Mouse (Mus musculus): Measurements from ENCODE around the gene Zbtb24.
"Not testable (repeated sequence)": the region's sequence is repeated elsewhere in the genome, so short reads cannot be mapped to it uniquely, and the experiment has no call there.

Gene Zbtb24

DNA sequence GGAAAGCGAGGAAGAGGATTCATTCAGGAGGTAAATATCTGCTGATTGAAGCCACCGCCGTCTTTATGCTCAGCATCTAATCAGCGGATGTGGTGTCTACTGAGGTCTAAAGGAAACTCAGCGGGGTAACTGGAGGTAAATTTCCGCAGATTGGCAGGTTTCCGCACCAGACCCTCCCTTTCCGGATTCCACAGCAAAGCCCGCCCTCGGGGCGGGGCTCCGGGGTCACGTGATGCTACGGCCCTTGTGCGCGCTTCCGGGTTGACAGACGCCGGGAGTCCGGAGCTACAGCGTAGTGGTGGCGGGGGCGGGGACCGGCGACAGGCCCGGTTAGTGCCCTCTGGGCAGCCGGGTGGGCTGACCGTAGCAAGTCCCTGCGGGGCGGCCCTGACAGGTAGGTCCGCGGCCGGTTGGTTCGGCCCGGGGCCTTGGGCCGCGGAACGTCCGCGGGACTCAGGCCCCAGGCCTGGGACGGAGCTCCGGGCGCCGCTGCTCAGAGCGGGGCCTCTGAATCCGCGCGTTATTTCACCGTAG is at the start of gene Zbtb24:
Zbtb24 (plus strand) TSS at position 247 of the 534 bp plus-strand sequence.
- DNase-seq (ENCODE audit: low read depth in 1 of 2, low spot score in 2 of 2), result peak; percentile 83 to 92

DNA sequence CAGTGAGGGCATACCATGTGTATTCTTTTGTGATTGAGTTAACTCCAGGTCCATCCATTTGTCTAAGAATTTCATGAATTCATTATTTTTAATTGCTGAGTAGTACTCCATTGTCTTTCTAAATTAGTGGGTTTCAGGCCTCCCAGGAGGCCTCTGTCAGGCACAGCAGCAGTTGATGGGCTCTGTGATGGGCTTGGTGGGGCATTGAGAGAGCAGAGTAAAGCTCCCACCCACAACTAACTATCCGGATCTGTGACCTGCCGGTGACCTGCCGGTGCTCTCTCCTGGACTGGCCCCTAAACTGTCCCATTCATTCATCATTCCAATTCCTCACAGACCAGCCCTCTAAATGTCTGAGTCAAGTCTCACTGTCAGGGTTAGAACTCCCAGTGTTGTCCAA is 49.1 kb upstream of the Zbtb24 start:
- no peak for DNase-seq (ENCODE audit: low read depth in 1 of 2, low spot score in 2 of 2)

DNA sequence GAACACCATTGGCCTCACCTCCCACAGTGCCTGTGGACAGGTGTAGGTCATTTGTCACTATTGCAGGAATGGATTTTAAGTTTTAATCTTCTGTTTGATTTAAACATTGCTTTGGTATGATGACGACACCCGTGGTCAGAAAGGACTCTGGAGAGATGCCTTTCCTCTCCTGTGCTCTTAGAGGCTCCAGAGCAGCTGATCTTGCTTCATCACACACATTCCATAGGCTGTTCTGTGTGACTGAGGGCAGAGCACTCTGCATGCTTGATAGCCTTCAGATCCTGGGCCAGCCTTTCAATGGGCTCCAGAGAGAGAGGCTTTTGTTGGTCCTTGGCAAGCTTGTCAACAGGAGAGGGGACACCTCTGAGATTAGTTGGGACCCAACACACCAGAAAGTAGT is 46.8 kb upstream of the Zbtb24 start:
- no peak for DNase-seq (ENCODE audit: low read depth in 1 of 2, low spot score in 2 of 2)

DNA sequence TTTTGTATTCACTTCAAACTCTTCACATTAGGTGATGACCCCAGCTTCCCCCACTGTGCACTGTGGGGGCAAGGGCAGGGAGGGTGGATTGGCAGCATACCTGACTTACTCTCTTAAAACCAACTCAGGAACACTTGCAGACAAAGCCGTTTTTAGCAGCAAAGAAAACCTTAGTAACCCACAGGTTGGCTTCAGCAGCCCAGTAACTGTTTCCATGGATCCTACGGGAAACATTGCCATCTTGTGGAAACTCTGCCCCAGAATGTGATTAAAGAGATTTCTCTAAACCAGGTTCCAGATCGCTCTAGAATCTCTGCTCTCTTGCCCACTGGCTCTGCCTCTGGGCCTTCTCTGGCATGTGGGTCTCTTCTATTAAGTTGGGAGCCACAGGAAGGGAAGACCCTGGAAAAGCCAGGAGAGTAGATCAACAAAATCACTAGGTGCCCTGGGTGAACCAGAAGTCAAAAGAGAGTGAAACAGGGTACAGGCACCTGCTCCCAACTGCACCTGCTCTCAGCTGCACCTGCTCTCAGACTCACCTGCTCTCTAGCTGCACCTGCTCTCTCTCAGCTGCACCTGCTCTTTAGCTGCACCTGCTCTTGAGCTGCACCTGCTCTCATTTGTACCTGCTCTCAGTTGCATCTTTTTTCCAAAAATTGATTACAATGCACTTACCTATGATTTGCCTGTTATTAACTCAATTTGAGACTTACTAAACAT is 46.1 kb upstream of the Zbtb24 start:
- no peak for DNase-seq (ENCODE audit: low read depth in 1 of 2, low spot score in 2 of 2)

DNA sequence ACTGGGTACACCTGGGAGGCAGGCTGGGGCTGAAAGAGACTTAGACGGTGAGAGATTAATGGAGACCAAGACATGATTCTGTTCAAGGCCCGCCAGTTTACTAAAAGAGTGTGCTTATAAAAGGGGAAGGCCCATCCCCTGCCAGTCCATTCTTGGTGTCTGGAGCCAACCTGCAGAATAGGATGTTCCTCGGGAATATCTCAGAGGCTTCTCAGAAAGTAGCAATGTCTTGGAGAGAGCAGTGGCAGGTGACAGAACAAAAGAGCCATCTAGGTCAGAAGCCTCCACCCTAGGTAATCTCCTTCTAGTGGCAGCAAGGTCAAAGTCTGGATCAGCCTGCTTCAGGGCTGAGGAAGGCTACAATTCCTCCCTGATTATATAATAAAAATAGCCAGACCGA is 40.0 kb upstream of the Zbtb24 start:
- not testable (repeated sequence) for DNase-seq (ENCODE audit: low read depth in 1 of 2, low spot score in 2 of 2)

DNA sequence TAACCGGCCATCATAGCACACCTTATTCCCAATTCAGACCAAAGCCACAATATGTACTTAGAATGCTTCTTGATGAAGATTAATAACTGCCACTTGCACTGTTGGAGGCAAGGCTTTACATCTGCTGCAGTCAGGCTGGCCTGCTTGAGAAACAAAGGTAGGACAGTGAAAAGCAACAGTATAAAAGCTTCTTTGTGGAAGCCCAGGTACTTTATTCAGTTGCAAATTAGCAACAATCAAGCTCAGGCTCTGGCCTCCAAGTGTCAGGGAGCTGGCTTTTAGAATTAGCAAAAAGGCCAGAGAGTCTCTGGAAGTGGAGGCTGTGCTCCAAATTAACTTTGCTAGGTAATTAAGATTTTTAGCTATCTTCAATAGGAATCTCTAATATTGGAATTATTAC is 39.4 kb upstream of the Zbtb24 start:
- not testable (repeated sequence) for DNase-seq (ENCODE audit: low read depth in 1 of 2, low spot score in 2 of 2)

DNA sequence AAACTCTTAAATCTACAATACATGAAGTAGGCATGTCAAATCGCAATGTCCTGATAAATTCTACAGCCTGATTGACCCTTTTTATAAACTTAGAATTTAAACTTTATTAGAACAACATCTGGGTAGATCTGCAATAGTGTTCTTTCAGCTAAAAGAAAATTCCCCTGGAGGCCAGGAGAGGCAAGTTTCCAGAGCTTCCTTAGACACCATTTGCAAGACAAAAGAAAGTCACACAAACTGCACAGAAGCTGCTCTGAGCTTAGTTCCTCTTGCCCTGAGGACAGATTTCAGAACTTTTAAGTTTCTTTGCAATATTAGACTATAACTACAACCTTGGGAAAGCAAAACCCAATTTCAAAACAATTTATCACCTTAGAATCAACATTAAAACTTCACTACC is 36.7 kb upstream of the Zbtb24 start:
- not testable (repeated sequence) for DNase-seq (ENCODE audit: low read depth in 1 of 2, low spot score in 2 of 2)

DNA sequence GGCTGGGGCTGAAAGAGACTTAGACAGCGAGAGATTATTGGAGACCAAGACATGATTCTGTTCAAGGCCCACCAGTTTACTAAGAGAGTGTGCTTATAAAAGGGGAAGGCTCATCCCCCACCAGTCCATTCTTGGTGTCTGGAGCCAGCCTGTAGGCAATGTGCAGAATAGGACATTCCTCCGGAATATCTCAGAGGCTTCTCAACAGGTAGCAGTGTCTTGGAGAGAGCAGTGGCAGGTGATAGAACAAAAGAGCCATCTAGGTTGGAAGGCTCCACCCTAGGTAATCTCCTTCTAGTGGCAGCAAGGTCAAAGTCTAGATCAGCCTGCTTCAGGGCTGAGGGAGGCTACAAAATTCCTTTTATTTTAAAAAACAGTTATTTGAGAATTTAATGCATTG is 34.8 kb upstream of the Zbtb24 start:
- not testable (repeated sequence) for DNase-seq (ENCODE audit: low read depth in 1 of 2, low spot score in 2 of 2)

DNA sequence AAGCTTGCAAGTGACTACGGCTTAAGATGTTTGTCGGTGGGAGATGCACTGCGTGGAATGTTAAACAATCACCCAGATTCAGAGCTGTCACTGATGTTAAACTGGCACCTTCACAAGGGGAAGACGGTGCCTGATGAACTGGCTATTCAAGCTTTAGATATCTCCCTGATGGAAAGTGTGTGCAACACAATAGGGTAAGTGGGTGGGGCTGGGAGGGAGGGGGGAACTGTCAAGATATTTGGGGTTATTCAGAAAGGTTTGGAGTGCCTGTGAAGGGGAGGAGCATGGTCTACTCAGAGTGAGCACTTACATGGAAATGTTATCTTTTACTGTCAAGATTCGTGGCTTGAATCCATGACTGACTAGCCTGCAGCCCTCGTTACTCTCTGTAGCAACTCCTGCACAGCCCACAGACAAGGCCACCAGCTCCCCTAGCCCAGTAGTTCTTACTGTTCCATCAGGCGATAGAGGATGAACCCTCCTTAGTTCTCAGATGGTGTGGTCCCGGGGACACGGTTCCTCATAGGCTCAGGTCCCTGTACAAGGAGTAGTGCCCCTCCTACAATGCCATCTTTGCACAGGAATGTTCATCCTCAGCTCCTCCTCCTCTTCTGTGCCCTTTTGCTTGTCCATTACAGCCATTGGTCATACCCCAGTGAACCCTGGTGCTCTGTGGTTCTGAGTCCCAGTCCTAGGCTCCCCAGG is 29.5 kb upstream of the Zbtb24 start:
- DNase-seq (ENCODE audit: low read depth in 1 of 2, low spot score in 2 of 2), result no peak

DNA sequence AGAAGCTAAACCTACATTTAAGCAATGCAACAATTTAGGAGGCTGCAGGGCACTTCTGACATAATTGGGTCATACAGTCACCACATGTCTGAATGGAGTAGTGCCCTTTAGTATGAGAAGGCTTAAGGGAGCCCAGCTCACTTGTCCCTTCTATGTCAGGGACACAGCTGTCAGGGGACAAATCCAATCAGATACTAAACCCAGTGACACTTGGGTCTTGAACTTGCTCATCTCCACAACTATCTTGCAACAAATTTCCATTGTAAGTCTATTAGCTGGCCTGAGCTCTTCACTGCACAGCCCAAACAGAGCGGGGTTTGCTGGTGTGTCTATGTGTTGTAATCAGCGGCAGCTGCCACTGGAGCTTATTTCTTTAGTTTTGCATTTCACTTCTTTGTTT is 26.5 kb upstream of the Zbtb24 start:
- no peak for DNase-seq (ENCODE audit: low read depth in 1 of 2, low spot score in 2 of 2)

DNA sequence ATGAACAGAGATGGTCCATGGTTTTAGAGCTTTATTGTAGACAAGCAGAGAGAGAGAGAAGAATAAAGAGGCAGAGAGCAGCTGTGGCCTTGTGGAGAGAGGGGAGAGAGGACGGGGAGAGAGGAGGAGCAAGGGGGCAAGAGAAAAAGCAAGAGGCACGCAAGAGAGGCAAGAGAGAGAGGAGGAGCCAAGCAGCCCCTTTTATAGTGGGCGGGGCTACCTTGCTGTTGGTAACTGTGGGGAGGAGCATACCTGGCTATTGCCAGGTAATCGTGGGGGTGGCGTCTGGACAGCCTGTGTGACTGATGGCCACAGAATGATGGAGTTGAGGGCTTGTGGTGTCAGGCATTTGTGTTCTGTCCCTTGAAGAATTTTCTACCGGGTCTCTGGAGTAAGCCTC is 23.8 kb upstream of the Zbtb24 start:
- no peak for DNase-seq (ENCODE audit: low read depth in 1 of 2, low spot score in 2 of 2)

DNA sequence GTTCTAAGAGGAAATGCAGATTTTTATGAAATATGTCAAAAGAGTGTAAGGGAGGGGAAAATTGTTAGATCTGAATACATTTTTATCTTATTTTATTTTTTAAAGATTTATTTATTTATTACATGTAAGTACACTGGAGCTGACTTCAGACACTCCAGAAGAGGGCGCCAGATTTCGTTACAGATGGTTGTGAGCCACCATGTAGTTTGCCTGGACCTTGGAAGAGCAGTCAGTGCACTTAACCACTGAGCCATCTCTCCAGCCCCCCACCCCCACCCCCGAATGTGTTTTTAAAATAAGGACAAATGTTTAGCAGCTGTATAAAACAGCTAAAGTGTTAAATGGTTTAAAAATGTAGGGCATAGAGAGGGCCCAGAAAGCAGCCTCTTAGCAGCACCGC is 15.6 kb upstream of the Zbtb24 start:
- peak in 1 of 2 experiments; percentile 23 for DNase-seq (ENCODE audit: low read depth in 1 of 2, low spot score in 2 of 2)

DNA sequence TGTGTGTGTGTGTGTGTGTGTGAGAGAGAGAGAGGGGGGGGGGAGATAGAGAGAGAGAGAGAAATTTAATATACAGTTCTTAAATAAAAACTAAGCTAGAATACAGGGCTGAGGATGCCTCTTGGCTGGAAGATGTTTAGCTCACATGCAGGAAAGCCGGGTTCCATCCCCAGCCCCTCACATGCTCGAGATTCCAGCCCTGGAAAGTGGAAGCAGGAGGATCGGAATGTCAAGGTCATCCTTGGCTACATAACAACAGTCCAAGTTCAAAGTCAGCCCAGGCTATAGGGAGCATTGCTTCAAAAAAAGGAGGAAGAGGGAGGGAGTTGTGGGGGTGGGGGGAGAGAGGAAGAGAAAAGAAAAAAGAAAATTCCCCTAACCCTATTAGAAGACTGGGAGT is 15.0 kb upstream of the Zbtb24 start:
- DNase-seq (ENCODE audit: low read depth in 1 of 2, low spot score in 2 of 2), result no peak

DNA sequence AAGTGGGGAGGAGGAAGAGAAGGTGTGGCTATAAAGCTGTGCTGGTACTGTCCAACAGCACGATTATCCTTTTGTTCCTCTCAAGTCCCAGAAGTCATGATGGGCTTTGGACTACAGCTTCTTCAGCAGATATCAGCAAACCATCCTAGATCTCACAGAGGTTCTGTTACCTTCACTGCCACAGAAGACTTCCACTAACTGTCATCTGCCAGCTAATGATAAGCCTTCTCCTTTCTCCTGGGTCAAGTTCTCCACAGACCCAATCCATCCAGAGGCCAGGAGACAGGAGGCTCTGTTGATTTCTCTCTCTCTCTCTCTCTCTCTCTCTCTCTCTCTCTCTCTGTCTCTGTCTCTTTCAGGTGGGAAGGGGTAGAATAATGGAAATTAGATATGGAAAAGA is 2.0 kb upstream of the Zbtb24 start:
- no peak for DNase-seq (ENCODE audit: low read depth in 1 of 2, low spot score in 2 of 2)

DNA sequence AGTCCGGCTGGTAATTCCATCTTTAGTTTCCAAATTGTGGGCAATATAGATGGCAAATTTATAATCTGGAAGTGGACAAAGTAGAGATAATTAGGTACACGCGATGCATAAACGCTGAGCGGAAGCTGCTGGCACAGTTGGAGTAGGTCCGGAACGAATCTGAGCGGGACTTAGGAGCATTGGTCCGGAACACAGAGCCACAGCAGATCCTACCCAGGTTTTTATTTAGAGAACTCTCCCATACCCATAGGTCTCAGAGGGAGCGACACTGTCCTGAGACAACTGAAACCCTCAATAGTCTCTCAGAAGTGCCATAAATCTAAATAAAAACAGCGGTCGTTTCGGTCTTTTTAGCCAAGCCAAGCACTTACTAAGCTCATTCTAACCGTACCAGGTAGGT is 499 bp upstream of the Zbtb24 start:
- DNase-seq (ENCODE audit: low read depth in 1 of 2, low spot score in 2 of 2), result no peak

DNA sequence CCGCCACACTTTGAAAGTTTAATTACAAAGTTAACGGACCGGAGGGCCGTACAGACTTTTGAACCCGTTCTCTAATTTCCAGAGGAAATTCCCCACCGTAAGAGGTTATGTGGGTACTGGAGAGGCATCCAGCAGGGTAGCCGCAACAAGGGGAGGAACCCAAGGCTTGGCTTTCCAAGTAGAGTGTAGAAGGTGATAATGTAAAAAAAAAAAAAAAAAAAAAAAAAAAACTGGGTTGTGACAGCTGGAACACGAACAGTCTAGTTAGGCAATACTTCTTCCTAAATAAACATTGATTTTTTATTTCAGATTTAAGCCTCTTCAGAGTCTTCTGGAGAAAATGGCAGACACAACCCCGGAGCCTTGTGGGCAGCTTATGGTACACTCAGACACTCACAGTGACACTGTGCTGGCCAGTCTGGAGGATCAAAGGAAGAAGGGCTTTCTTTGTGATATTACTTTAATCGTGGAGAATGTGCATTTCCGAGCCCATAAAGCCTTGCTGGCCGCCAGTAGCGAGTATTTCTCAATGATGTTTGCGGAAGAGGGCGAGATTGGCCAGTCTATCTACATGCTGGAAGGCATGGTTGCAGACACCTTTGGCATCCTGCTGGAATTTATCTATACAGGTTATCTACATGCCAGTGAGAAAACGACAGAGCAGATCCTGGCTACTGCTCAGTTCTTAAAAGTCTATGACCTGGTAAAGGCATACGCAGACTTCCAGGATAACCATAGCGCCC is 768 bp downstream of the Zbtb24 start:
- DNase-seq (ENCODE audit: low read depth in 1 of 2, low spot score in 2 of 2), result no peak

DNA sequence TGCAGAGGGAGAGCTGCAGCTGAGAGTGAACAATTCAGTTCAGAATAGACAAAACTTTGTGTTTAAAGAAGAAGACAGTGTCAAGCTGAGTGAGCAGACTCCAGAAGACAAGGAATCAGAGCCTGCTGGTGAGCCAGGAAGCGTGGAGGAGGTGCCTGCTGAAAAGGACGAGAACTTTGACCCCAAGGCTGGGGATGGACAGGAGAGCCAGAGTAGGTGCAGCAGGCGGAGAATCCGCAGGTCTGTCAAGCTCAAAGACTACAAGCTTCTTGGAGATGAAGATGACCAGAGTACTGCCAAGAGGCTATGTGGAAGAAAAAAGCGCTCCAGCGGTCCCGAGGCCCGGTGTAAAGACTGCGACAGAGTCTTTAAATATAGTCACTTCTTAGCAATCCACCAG is 1.5 kb downstream of the Zbtb24 start:
- no peak for DNase-seq (ENCODE audit: low read depth in 1 of 2, low spot score in 2 of 2)

DNA sequence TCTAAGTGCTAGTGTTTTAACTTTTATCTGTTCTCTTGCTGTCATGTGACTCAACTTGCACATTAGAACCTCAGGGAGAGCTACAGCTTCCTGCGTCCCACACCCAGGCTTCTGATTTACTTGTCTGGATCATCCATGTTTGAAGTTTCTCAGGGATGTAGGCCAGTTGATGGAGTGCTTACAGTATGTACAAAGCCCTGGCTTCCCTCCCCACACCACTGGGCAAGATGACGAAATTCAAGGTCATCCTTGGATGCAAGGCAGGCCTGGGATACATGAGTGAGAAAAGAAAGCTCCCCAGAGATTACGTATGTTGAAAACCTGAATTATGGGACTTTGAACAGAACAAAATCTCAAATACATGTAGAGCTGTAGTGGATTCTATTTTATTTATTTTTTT is 2.6 kb downstream of the Zbtb24 start:
- no peak for DNase-seq (ENCODE audit: low read depth in 1 of 2, low spot score in 2 of 2)

DNA sequence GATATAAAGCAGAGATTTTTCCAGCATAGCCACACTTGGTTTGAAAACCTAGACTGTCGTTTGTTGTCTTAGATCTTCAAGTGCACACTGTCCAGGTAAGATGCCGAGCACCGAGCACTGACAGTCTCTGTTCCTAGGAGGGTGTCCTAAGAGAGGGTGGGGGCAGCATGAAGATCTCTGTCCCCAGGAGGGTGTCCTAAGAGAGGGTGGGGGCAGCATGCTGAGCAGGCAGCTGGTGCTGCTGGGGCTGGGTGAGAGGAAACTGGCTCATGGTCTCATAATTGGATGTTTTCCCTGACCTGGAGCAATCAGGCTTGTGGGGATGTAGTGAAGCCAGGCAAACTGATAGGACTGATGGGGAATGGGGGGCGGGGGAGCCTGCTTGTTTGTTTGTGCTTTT is 9.8 kb downstream of the Zbtb24 start:
- no peak for DNase-seq (ENCODE audit: low read depth in 1 of 2, low spot score in 2 of 2)

DNA sequence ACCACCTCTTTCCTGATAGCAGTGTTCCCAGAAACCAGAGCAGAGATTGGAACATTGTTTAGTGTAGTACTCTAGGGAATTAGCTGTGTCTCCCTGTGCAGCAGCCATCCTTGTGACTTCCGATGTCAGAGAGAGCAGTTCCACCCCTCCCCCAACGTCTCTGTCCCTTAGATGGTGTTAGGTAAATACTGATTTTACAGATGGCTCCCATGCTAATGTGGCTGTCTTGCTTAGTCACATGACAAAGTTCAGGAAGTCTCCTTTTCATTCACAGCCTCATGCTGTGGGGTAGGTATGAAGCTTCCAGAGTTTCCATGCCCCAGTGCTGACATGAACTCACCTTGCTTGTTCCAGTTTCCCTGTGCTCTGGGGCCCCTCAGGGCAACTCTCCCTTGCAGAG is 10.3 kb downstream of the Zbtb24 start:
- DNase-seq (ENCODE audit: low read depth in 1 of 2, low spot score in 2 of 2), result no peak

DNA sequence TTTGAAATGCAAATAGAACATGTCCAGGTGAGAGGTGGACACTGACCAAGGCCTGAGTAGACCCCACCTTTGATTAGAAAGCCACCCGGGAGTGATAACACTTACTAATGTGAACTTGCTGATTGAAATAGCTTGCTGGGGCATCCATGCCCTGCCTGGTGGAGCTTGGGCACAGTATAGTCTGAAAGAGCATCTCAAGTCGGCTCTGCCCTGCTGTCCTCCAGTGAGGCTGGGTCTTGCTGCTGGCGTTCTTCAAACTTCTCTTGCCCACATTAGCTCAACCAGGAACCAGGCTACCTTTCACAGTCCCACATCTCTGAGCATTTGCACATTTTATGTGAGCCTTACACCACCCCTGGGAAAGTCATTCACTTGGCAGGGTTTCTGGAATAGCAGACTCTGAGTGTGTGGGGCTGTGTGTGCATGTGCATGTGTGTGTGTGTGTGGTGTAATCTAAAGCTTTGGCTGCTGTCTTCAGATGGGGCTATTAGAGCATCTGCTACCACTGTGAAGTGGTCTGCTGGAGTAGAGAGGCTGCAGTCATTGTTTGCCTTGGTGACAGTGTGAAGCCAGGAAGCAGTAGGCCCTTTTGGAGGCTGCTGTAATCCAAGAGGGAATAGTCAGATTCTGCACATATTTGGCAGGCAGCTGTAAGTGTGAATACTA is 11.0 kb downstream of the Zbtb24 start:
- DNase-seq (ENCODE audit: low read depth in 1 of 2, low spot score in 2 of 2), result no peak

Measured in monocyte, adult 2 months (primary cell).